Mouse (Mus musculus) liver, postnatal 0 days (tissue): ENCODE measurements around the gene Gm20388.

Source experiments
- CTCF ChIP-seq: sonication (generic); IDR thresholded peaks from 2 replicates; pipeline ENCODE4 v1.5.1; 2016; ENCODE audit warnings: antibody characterized with exemption, low read depth
- EP300 ChIP-seq: IDR thresholded peaks from 2 replicates; pipeline ENCODE4 v1.6.1; 2016; ENCODE audit warnings: antibody characterized with exemption, low read depth, mild to moderate bottlenecking

GRCm38 (mm10) chr8:121124547-121125239 is 1214.1 kb downstream of the Gm20388 start:
- TF ChIP-seq CTCF (no peak), EP300 (no peak)
